Mouse (Mus musculus) urinary bladder, adult 18-20 months (tissue): ENCODE data around the gene Fam166b.

Experiments
- DNase-seq, 2 experiments: peaks; one replicate each; pipeline ENCODE4 v3.0.0; 2022; ENCODE audit warnings: low spot score in 2 of 2, mixed read lengths in 2 of 2

The Fam166b gene

GRCm38 (mm10) chr4:43404697-43405096 lies 24.2 kb downstream of the Fam166b start:
- DNase-seq = no peak

- DNase-seq = no peak
Measured at GRCm38 (mm10) chr4:43402212-43402611, 26.7 kb downstream of the Fam166b start.

GRCm38 (mm10) chr4:43401486-43401885 lies 27.4 kb downstream of the Fam166b start:
- DNase-seq = no peak

DNA sequence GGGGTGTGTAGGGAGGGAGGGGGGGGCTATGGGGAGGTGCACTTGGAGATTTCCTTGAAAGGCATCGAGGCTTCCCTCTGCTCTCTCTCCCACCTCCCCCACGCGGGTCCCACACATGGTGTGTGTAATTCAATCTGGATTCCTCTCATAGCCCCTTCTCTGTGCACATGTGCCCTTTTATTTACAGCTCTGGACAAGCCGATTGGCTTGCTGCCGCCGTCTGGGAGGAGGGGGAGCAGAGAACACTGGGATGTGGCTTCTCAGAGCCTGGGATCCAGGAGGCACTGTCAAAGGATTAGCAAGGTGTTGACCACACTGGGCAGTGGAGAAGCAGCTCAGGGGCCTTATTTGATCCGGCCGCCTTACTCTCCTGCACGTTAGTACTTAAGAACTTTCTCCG lies 28.0 kb downstream of the Fam166b start:
- no peak for DNase-seq

DNA sequence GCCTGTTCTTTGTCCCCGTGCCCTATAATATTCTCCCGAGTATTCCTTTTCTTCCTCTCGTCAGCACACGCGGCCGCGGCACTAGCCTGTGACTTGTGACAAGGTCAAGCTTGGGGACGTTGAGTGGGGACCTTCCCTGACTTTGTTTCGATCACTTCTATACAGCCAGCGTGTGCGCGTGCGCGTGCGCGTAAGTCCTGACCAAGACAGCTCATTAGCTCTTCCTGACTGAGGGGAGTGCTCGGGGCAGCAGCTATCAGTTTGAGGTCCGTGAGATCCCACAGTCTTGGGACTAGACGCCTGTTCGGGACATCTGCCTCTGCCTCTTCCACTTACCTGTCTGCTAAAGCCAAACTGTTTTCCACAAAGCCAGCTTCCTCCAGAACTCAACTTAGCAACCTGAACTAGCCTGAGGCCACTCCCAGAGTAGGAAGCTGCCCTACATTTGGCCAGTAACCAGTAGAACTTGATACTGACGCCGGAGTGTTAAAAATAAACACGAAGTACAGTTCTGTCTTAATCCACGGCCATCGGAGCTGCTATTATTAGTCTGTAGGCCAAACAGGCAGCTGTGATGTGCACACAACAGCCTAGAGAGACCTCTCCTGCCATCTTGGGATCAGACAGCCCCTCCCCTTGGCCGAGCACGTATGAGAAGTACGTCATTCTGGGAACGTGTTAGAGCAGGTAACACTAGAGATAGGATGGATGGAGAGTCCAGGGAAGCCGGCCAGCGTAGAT lies 29.4 kb downstream of the Fam166b start:
- no peak for DNase-seq

DNA sequence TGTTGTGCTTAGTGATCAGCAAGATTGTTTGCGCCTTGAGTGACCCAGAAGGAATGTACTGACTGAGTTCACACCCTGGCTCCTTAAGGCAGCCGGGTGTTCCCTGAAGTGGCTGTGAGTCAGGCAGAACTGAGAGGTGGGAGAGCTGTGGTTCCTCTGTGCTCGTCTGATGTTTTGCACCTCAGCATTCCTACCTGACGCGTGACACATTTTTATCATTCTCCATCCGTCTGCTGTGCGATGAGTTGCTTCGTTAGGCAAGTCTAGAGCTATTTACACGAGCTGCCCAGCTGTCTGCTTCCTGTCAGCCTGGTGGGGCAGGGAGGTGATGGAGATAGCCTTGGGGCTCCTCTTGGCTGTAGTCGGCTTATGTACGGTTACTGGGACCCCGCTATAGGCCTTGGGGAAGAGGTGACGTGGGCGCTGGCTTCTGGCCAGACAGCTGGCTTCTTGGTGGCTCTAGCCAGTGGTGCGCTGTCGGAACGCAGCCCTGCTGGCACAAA lies 30.1 kb downstream of the Fam166b start:
- no peak for DNase-seq

DNA sequence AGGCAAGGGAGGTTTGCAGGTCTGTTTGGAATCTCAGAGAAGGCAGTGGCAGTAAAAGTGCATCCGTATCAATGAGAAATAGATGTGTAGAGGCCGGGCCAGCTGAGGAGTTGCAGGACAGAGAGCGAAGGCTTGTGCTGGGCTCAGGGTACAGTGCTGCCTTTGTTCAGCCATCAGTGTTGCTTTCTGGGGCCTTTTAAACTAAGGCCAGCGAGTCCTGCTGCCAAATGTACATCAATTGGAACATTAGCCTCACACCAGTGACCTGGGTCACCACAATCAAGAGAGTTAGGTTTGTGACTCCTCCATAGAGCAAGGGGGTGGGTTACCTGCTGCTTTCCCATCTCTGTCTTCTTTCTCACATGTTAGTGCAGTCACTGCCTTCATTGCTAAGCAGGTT lies 30.9 kb downstream of the Fam166b start:
- no peak for DNase-seq

DNA sequence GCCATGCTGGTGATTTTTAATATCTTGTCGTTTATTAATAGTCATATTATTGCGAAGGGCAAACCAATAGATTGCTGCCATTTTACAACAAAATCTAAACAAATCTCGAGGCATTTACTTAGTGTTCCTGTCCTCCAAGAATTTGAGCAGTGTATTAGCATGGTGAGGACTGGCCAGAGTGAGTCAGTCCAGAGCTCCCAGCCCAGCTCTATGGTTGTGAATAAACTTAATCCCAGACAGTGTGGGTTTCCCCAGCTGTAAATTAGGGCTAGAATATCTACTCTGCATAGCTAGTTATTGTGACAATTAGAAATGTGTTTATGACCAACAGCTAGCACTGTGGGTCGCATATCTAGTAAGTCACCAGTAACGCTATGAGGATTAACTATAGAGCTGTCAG lies 32.6 kb downstream of the Fam166b start:
- DNase-seq = no peak

DNA sequence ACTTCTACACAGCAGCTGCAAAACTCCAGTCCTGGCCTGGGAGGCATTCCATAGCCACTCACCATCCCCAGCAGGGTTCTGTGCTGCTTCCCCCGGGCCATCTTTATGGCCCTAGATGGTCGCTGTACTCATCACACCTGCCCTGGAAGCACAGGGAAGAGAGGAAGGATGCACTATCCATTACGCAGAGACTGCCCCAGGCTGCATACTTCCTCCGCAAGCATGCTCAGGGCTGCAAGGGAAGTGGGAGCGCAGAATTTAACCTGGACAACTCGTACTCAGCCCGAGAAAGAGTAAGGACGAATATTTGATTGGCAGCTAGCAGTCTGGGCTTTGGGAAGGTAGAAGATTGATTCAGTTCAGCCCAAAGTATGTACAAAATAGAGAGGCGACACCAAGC lies 33.1 kb downstream of the Fam166b start:
- no peak for DNase-seq

DNA sequence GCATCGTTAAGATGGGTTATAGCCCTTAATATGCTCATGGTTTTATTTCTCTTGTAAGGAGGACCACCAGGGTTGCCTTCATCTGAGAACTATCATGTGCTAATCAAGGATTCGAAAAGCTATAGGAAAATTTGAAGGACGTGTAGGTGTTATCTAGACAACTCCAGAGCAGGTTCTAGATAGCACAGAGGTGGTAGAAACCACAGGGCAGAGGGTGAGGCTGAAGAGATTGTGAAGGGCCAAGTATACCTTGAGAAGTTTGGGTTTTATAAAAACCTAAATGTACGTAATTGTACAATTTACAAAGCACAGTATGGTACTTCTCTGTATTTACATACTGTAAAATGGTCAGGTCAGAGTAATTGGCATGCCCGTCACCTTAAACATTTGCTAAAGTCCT lies 33.8 kb downstream of the Fam166b start:
- DNase-seq = no peak

GRCm38 (mm10) chr4:43394345-43394891 lies 34.5 kb downstream of the Fam166b start:
- DNase-seq = peak; percentile 41 to 81

GRCm38 (mm10) chr4:43391521-43392050 lies 37.3 kb downstream of the Fam166b start:
- no peak for DNase-seq

DNA sequence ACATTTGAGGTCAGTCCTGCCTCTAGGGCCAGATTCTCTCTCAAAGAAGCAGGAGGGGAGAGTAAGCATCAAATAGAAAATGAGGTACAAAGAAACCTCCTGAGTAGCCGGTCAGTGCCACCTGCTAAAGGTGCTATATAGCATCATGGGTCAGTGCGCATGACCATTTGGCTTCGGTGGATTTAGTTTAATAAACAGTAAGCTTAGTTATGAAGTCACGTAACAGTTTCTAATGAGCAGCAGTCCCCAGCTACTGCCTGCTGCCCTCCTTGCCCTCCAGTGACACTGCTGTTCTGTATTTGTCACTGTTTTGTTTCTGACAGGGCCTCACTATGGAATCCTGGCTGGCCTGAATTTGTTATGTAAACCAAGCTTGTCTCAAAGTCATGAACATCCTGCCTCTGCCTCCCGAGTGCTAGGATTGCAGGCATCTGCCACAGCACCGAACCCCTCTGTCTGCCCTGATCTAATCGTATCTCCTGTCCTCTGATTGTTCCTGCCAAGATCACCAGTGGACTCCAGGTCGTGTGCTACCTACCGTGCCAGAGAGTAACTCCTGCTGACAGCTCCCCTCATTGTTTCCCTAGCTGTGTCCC lies 39.0 kb downstream of the Fam166b start:
- no peak for DNase-seq

- no peak for DNase-seq
Measured at GRCm38 (mm10) chr4:43389390-43389789, 39.5 kb downstream of the Fam166b start.

DNA sequence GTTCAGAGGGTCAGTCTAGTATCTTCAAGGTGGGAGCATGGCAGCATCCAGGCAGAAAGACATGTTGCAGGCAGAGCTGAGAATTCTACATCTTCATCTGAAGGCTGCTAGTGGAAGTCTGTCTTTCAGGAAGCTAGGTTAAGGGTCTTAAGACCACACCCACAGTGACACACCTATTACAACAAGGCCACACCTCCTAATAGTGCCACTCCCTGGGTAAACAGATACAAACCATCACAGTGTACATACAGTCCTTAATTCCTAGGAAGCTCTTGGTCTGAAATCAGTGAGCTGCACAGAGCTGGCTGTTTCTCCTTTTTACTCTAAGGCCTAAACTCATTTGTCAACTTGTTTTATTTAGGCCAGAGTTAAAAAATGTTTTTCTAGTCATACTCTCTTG lies 42.0 kb downstream of the Fam166b start:
- DNase-seq = no peak

- DNase-seq = no peak
Measured at GRCm38 (mm10) chr4:43384541-43384940, 44.4 kb downstream of the Fam166b start.

DNA sequence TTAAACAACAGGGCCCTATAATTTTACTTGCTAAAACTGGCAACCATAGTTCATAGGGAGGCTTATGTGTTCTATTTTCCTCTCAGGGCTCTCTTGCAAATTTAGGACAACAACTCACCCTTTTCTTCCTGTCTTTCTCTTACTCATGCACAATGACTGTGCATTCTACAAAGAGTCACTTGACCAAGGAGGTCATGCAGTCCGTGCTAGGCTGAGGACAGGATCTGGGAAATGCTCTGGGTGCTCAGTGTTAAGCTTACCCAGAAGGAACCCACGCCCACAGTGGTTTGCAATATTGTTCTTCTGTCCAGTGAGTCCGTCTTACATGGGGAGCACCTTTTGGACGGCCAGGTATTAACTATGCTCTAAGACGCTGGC lies 44.9 kb downstream of the Fam166b start:
- no peak for DNase-seq

- DNase-seq = no peak
Measured at GRCm38 (mm10) chr4:43383246-43384082, 45.5 kb downstream of the Fam166b start.

DNA sequence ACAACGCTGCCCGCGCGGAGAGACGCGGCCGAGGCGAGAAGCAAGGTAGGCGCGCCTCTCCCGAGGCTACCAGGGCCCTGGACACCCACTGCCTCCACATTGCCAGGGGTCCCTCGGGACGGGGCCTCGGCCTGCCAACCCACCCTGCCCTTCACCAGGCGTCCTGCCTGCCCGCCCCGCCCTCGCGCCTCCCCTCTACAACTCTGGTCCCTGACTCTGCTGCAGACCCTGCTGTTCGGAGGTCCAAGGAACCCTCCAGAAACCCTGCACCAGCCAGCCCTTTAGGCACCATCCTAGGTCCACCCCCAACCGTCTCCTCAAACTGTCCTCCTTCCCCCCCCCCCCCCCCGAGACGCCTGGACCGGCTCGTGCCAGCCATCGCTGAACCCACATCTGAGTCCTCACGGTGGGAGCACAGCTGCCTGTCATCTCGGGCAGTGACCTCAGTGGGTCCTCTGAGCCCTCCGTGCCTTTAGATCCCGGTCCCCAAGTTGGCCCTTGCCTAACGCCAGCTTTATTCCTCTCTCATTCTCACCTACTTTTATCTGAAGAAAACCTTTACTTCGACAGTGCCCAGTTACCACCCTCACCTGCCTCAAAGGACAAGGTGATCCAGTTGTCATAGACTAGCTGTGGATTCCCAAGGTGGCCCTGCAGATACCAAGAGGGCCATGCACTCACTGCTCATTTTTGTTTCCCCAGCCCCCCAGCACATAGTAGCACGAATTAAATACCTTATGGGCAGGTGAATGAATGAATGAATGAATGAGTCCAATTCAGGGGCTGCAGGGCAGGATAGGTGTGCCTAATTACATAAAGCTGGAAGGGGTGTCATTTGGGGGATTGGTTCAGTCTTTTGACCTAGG lies 46.5 kb downstream of the Fam166b start:
- DNase-seq = no peak

DNA sequence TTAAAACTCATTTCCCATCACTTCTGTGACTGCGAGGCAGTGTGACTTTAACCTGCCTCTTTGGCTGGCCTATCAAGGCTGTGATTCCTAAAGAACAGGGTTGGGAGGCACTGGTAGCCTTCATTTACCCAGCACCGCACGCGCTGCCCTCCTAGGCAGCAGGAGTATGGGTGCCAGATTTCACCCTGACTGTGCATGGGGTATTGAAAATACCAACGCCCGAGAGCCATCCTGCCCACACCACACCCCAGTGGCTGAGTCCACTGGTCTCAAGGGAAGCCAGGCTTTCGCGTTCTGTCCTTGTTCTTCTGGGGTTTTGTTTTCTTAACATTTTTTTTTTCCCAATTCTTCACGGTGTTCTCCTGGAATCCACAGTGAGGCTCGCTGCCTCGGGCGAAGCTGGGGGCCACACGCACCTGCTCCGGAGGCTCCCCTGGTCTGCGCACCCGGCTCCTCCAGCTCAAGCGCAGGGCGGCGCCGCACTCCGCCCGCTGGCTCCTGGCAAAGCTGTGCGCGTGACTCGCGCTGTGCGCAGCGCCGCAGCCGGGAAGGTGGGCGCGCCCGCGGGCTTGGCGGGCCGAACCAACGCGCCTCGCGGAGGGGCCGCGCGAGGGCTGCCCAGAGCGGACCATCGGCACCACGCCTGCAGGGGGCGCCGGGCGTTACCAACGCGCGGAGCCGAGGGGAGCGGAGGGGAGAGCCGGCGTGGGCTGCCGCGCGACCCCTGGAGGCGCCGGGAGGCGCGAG lies 47.4 kb downstream of the Fam166b start, which contains the start of gene Rusc2:
Gene Rusc2 (plus strand): TSS at position 572 of the 747 bp plus-strand sequence.
- peak; percentile 73 to 88 for DNase-seq
